Mouse (Mus musculus) splenic B cell, adult 2 months (primary cell): ENCODE data around the gene Afg3l1.
"Not testable (repeated sequence)": the region's sequence is repeated elsewhere in the genome, so short reads cannot be mapped to it uniquely, and the experiment has no call there.

Source experiments
- DNase-seq: peaks from one replicate; pipeline ENCODE4 v3.0.0-alpha.2; 2011; ENCODE audit warnings: low read depth, low spot score
- H3K27me3 ChIP-seq: 2 replicates; pipeline ENCODE4 v1.6.1; 2012; ENCODE audit warnings: mild to moderate bottlenecking, low read length, moderate library complexity, mixed read lengths; ENCODE audit not compliant: control insufficient read depth, poor library complexity, insufficient read depth, severe bottlenecking
- H3K36me3 ChIP-seq: 2 replicates; pipeline ENCODE4 v1.6.1; 2012; ENCODE audit warnings: mild to moderate bottlenecking, low read length, moderate library complexity, mixed read lengths; ENCODE audit not compliant: control insufficient read depth, poor library complexity, insufficient read depth, severe bottlenecking

Afg3l1 gene

DNA sequence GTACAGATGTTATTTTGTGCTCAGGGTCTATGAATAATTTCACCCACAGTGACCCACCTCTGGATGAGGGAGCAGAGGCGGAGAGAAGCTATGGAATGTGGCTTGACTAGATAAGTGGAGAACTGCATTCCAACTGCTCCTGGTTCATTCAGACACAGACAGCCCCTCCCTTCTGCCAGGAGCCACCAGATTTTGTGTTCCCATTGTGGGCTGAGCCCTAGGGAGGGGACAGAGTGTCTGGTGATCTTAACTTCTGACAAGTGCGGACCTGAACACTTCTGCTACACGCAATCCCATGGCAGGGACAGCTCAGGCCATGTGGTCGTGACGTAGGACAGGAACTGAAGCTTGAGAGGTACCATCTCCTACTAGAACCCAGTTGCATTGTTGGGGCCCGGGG lies 30.9 kb upstream of the Afg3l1 start:
- Histone ChIP-seq H3K27me3 (no peaks in the 10 kb centered on the region), H3K36me3 (no peaks in the 10 kb centered on the region)
- DNase-seq = no peak

GRCm38 (mm10) chr8:123450783-123451182 lies 26.9 kb upstream of the Afg3l1 start:
- DNase-seq = no peak
- H3K36me3 ChIP-seq = no peaks in the 10 kb centered on the region
- no peaks in the 10 kb centered on the region for H3K27me3 ChIP-seq

DNA sequence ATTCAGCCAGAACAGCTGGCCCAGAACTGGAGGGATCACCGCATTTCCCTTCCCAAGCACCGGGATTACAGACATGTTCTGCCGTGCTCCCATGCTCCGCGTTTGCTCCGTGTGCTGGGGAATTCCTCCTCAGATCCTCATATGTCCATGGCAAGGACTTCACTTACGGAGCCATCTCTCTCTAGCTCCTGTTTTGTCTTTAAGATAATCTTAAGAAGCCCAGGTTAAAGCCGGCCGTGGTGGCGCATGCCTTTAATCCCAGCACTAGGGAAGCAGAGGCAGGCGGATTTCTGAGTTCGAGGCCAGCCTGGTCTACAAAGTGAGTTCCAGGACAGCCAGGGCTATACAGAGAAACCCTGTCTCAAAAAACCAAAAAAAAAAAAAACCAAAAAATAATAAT lies 26.0 kb upstream of the Afg3l1 start:
- not testable (repeated sequence) for DNase-seq, H3K36me3 ChIP-seq, H3K27me3 ChIP-seq

GRCm38 (mm10) chr8:123452149-123452548 lies 25.6 kb upstream of the Afg3l1 start:
- no peaks in the 10 kb centered on the region for H3K36me3 ChIP-seq
- no peak for DNase-seq
- H3K27me3 ChIP-seq = no peaks in the 10 kb centered on the region

GRCm38 (mm10) chr8:123453291-123453690 lies 24.4 kb upstream of the Afg3l1 start:
- no peaks in the 10 kb centered on the region for H3K27me3 ChIP-seq
- H3K36me3 ChIP-seq = no peaks in the 10 kb centered on the region; the same call in 1 of the 2 replicates
- no peak for DNase-seq

DNA sequence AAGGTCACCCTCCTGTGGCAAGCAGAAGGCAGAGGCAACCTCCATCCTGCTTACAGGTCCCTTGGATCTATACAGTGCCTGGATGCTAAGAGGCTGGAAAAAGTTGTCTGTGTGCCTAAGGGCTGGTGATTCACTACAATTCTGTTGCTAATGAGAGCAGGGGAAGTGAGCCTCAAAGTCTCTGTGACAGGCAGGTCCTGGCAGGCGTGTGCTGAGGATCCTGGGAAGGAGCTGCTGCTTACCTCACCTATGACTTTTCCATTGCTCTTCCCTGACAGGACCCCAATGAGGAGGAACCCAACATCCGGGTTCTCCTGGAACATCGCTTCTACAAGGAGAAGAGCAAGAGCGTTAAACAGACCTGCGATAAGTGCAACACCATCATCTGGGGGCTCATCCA lies 23.8 kb upstream of the Afg3l1 start:
- H3K36me3 ChIP-seq = no peaks in the 10 kb centered on the region; the same call in 1 of the 2 replicates
- no peaks in the 10 kb centered on the region for H3K27me3 ChIP-seq
- DNase-seq = no peak

DNA sequence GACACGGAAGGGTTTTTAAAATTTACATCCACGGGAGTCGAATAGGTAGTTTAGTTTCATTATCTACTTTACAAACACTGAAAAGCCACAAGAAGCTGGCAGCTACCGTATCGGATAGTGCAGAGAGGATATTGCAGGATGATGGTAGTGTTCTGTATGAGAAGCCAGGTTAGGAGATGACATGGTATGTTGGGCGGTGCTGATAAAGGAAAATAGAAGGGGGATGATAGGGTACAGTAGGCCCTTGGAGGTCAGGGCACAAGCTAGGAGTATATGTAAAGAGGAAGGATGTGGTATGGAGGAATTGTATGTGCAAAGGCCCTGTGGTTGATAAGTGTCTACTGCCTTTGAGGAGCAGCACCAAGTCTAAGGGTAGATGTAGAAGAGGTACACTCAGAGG lies 23.1 kb upstream of the Afg3l1 start:
- Histone ChIP-seq H3K27me3 (no peaks in the 10 kb centered on the region), H3K36me3 (no peaks in the 10 kb centered on the region; the same call in 1 of the 2 replicates)
- no peak for DNase-seq

- Histone ChIP-seq H3K27me3 (no peaks in the 10 kb centered on the region), H3K36me3 (no peaks in the 10 kb centered on the region; the same call in 1 of the 2 replicates)
- no peak for DNase-seq
Observed at GRCm38 (mm10) chr8:123463651-123464050, 14.1 kb upstream of the Afg3l1 start.

DNA sequence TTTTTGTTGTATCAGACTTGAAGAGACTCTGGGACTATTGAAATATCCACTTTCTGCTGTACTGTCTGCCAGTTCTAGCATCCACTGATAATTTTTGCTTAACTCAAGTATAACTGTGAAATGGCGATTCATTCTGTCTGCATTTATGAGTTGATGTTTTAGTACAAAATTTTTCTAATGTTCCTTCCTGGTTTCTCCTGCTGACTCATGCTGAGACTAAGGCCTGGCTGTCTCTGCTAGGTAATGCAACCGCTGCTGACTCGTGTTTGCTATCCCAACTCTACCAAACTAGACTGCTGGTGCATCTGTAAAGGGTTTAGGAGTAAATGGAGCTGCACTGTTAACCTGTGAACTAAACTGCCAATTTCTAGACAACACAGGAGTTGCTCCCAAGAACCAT lies 10.2 kb upstream of the Afg3l1 start:
- no peaks in the 10 kb centered on the region for H3K27me3 ChIP-seq

DNA sequence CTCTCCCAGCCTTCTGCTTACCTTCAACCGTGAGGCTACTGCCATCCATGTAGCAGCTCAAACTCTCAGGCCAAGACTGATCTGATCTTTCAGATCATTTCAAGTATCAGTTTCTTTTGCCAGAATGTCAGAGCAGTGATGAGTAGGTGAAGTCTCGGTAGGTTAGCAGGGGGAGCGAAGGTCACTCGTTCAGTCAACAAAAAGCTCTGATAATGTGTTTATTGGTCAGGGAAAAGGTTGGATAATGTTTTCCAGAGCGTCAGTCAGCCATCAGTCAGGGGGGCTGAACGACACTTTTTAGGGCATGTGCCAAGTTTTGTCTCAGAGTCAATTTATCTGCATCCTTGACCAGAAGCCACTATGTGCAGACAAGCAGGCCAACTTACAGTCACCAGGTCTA lies 4.7 kb upstream of the Afg3l1 start:
- DNase-seq, H3K36me3 ChIP-seq, H3K27me3 ChIP-seq: not testable (repeated sequence)

More for the DNA sequence above, 10.2 kb upstream of the Afg3l1 start:
- DNase-seq = no peak
- H3K36me3 ChIP-seq = no peaks in the 10 kb centered on the region

DNA sequence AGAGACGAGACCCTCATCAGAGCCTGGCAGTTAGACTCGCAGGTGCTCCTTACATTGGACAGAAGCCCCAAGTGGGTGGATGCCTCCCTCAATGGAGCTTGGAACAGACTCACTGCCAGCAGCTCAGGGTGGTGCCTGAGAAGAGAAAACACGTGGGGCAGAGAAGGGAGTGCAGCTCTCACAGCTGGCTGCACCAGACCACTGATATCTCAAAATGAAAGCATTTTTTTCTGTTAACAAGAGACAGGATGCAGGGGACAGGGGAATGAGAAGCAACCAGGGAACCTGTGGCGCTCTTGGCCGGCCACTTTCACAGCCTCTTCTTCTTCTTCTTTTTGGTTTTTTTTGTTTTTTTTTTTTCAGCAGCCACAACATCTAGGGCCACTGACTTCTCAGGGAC lies 3.2 kb upstream of the Afg3l1 start:
- H3K27me3 ChIP-seq, H3K36me3 ChIP-seq: not testable (repeated sequence)
- DNase-seq = peak; percentile 8

- Histone ChIP-seq H3K27me3 (no peaks in the 10 kb centered on the region), H3K36me3 (no peaks in the 10 kb centered on the region)
- peak; percentile 20 for DNase-seq
Observed at GRCm38 (mm10) chr8:123476911-123477736, 579 bp upstream of the Afg3l1 start.

DNA sequence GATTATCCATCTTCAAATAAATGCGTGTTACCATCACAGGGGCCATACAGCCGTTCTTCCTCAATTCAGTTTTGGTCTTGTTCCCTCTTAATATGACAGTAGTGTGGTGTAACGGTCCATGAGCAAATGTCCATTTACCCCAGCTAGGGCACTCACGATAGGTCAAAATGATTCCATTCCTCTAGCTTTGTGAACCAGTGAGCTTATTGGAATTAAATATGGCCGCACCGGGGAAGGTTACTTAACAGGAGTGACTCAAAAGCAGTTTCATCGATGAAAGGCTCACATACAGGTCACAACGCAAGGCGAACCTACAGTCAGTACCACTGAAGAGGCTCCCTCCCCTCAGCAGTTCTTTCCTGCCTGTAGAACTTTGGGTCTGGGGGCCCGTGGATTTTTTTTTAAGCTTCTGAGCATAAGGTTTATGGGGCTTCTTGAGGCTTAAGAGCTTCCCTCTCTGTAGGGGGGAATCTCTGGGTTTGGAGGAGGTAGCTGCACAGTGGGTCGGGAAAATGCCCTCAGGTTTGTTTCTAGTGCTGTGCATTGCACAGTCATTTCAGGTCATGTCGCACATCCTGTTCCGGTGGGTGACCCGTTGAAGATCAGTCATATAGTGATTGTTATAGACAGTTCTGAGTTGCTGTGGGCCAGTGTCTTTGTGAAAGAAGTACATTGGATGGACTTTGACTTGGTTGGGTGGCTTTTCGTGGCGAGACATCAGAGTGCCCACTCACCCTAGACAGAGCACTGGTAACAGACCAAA lies 934 bp downstream of the Afg3l1 start:
- Histone ChIP-seq H3K27me3 (no peaks in the 10 kb centered on the region), H3K36me3 (peaks cover 3% of the 10 kb centered on the region; the same call in 1 of the 2 replicates)
- DNase-seq = peak; percentile 49

GRCm38 (mm10) chr8:123482627-123483026 lies 4.9 kb downstream of the Afg3l1 start:
- DNase-seq = peak; percentile 15
- H3K27me3 ChIP-seq = no peaks in the 10 kb centered on the region
- peaks cover 6% of the 10 kb centered on the region for H3K36me3 ChIP-seq
